Mouse (Mus musculus) erythroblast, embryonic 14.5 days (primary cell): Measurements from ENCODE around the gene Hivep3. TPM values are rescaled to one million over a fixed set of nuclear protein-coding genes. Genes with fewer than 3 reads are reported as not detected.

Experiments used
- H3K27me3 ChIP-seq: 2 replicates; pipeline ENCODE4 v1.6.1; 2012; ENCODE audit warnings: inconsistent platforms; ENCODE audit not compliant: control insufficient read depth
- H3K36me3 ChIP-seq: 2 replicates; pipeline ENCODE4 v1.6.1; 2012; ENCODE audit warnings: mild to moderate bottlenecking, inconsistent platforms; ENCODE audit not compliant: control insufficient read depth
- H3K4me1 ChIP-seq: 2 replicates; pipeline ENCODE4 v1.6.1; 2012; ENCODE audit warnings: inconsistent platforms; ENCODE audit not compliant: control insufficient read depth
- H3K4me3 ChIP-seq: replicated peaks from 2 replicates; pipeline ENCODE3; 2012; ENCODE audit warnings: moderate library complexity, mild to moderate bottlenecking, inconsistent platforms
- H3K9me3 ChIP-seq: 2 replicates; pipeline ENCODE4 v1.6.1; 2012; ENCODE audit warnings: low read length, inconsistent platforms, mixed read lengths; ENCODE audit not compliant: control insufficient read depth
- GATA1 ChIP-seq: IDR thresholded peaks from 2 replicates; pipeline ENCODE4 v1.6.1; 2012; ENCODE audit warnings: low read length, inconsistent platforms, mixed read lengths
- TAL1 ChIP-seq: IDR thresholded peaks from 3 replicates; pipeline ENCODE4 v1.6.1; 2012; ENCODE audit warnings: low read length, inconsistent platforms, mixed read lengths
- polyA plus RNA-seq: library from polyadenylated mRNA; stranded (reverse); fragments of >175 nt; gene quantifications from 2 replicates; pipeline ENCODE4 v1.2.3, GENCODE M21; 2012

Hivep3 gene
- polyA plus RNA-seq, 1 experiment: 0.01 TPM

DNA sequence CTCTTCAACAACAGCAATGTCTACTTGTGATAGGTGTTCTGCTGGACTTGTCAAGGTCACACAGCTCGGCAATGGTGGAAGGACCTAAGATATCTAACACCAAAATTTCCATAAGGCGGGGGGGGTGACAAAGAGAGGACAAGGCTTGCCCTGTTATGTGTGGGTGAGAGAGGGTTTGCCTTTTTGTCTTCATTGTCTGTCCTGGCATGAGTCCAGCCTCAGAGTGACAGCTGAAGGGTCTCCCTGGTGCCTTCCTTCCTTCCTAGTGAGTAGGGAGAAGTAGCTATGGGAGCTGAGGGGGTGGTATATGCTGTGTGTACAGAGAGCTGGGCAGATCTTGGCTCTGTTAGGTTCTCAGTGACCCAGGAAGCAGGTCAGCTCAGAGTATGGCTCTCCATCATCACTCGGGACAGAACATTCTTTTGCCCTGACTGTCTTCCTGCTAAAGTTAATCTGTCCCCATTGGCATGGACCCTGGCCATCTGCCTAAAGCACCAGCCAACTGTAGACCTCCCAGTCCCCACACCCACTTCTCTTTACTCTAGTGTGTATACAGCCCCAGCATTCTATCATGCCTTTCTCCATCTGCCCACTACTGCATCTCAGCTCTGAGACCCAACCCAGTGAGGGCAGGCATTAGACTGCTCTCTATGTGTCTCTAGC lies 255.6 kb downstream of the Hivep3 start:
- no peaks in the 10 kb centered on the region for H3K27me3 ChIP-seq
- no peaks in the 10 kb centered on the region for H3K36me3 ChIP-seq
- H3K9me3 ChIP-seq: no peaks in the 10 kb centered on the region
- no peak for TF ChIP-seq GATA1
- no peak for TF ChIP-seq TAL1
- no peaks in the 10 kb centered on the region for H3K4me1 ChIP-seq
- H3K4me3 ChIP-seq: no peak overlapping the region

- Histone ChIP-seq H3K9me3 (no peaks in the 10 kb centered on the region), H3K4me3 (no peak overlapping the region), H3K4me1 (no peaks in the 10 kb centered on the region), H3K36me3 (no peaks in the 10 kb centered on the region), H3K27me3 (no peaks in the 10 kb centered on the region)
- TF ChIP-seq TAL1 (no peak), GATA1 (no peak)
Measured at GRCm38 (mm10) chr4:119990346-119990745, 256.8 kb downstream of the Hivep3 start.

GRCm38 (mm10) chr4:119990841-119991240 lies 257.3 kb downstream of the Hivep3 start:
- TF ChIP-seq GATA1 (no peak), TAL1 (no peak)
- H3K9me3 ChIP-seq: no peaks in the 10 kb centered on the region
- no peaks in the 10 kb centered on the region for H3K4me1 ChIP-seq

GRCm38 (mm10) chr4:119991758-119992157 lies 258.2 kb downstream of the Hivep3 start:
- no peaks in the 10 kb centered on the region for H3K4me1 ChIP-seq
- H3K9me3 ChIP-seq: no peaks in the 10 kb centered on the region
- no peaks in the 10 kb centered on the region for H3K27me3 ChIP-seq
- no peaks in the 10 kb centered on the region for H3K36me3 ChIP-seq
- no peak overlapping the region for H3K4me3 ChIP-seq
- no peak for TF ChIP-seq GATA1
- no peak for TF ChIP-seq TAL1

More at GRCm38 (mm10) chr4:119990841-119991240, 257.3 kb downstream of the Hivep3 start:
- no peak overlapping the region for H3K4me3 ChIP-seq
- no peaks in the 10 kb centered on the region for H3K27me3 ChIP-seq
- no peaks in the 10 kb centered on the region for H3K36me3 ChIP-seq

GRCm38 (mm10) chr4:119996377-119996776 lies 262.8 kb downstream of the Hivep3 start:
- Histone ChIP-seq H3K9me3 (no peaks in the 10 kb centered on the region), H3K4me3 (no peak overlapping the region), H3K27me3 (no peaks in the 10 kb centered on the region), H3K4me1 (no peaks in the 10 kb centered on the region), H3K36me3 (no peaks in the 10 kb centered on the region)
- TF ChIP-seq GATA1 (no peak), TAL1 (no peak)

DNA sequence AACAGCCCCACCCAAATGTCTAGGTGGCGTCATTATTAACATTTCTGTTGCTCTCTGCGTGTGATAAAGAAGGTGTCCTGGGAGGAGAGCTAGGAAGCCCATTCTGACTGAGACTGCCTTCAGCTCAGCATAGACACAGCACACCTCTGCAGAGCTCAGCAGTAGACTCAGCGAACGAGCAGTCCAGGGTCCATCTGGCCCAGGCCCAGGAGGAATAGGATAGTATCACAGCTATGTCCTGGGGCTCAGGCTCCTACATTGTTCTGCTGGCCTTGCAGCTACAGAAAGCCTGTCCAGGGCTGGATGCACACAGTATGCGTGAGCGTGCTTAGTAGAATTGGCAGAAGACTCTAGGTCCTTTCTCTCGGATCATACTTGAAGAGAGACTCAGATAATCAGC lies 263.8 kb downstream of the Hivep3 start:
- no peaks in the 10 kb centered on the region for H3K27me3 ChIP-seq
- no peaks in the 10 kb centered on the region for H3K9me3 ChIP-seq
- no peak overlapping the region for H3K4me3 ChIP-seq
- H3K36me3 ChIP-seq: no peaks in the 10 kb centered on the region
- no peaks in the 10 kb centered on the region for H3K4me1 ChIP-seq
- TF ChIP-seq GATA1: no peak
- TF ChIP-seq TAL1: no peak

DNA sequence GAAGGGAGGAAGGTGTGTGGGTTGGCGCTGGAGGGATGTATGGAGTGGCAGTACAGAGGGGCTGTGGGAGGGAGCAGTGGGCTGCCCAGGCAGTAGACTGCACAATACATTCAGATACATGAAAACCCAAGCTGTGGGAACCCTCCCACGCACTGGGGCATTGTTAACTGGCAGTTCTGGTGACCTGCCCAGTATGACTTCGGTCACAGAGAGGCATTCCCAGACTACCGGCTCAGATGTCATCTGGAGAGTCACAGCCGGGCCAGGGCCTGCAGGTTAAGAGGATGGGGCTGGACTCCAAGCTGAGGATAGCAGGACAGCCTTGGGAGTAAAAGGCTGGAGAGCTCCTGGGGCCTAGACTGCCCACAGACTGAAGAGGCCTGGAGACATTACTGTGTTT lies 265.3 kb downstream of the Hivep3 start:
- H3K36me3 ChIP-seq: no peaks in the 10 kb centered on the region
- no peaks in the 10 kb centered on the region for H3K27me3 ChIP-seq
- H3K9me3 ChIP-seq: no peaks in the 10 kb centered on the region
- no peak overlapping the region for H3K4me3 ChIP-seq
- no peaks in the 10 kb centered on the region for H3K4me1 ChIP-seq
- TF ChIP-seq TAL1: no peak
- no peak for TF ChIP-seq GATA1

DNA sequence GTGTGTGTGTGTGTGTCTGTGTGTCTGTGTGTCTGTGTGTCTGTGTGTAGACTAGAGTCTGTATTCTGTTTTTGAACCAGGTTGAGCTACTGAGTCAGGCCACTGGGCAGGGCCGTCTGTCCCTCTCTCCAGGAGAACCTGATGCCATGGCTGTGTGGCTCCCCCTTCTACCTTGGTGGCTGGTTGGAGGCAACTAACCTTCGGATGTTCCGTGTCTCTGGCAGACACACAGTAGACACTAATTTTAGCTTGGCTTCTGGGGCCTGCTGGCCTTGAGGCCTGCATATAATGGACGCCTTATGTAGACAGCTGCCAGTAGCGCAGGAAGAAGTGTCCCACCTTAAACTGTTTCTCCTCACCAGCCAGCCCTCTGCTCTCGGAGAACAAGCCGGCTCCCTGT lies 267.3 kb downstream of the Hivep3 start:
- Histone ChIP-seq H3K9me3 (no peaks in the 10 kb centered on the region), H3K27me3 (no peaks in the 10 kb centered on the region), H3K4me3 (no peak overlapping the region), H3K36me3 (no peaks in the 10 kb centered on the region), H3K4me1 (no peaks in the 10 kb centered on the region)
- TF ChIP-seq GATA1 (no peak), TAL1 (no peak)

GRCm38 (mm10) chr4:120003006-120003405 lies 269.4 kb downstream of the Hivep3 start:
- no peaks in the 10 kb centered on the region for H3K4me1 ChIP-seq
- TF ChIP-seq TAL1: no peak
- TF ChIP-seq GATA1: no peak
- H3K27me3 ChIP-seq: no peaks in the 10 kb centered on the region
- H3K4me3 ChIP-seq: no peak overlapping the region
- no peaks in the 10 kb centered on the region for H3K36me3 ChIP-seq
- no peaks in the 10 kb centered on the region for H3K9me3 ChIP-seq

- TF ChIP-seq GATA1: no peak
- TF ChIP-seq TAL1: no peak
- H3K36me3 ChIP-seq: no peaks in the 10 kb centered on the region
- H3K4me1 ChIP-seq: no peaks in the 10 kb centered on the region
- H3K9me3 ChIP-seq: no peaks in the 10 kb centered on the region
- no peak overlapping the region for H3K4me3 ChIP-seq
- no peaks in the 10 kb centered on the region for H3K27me3 ChIP-seq
Measured at GRCm38 (mm10) chr4:120006046-120006445, 272.5 kb downstream of the Hivep3 start.
